Mouse (Mus musculus): ENCODE results near the gene Pzp. TPM values are rescaled to one million over a fixed set of nuclear protein-coding genes. Genes with fewer than 3 reads are reported as not detected.

Gene Pzp
- polyA plus RNA-seq, 1 experiment from 2014 or later, result not detected

- ATAC-seq (replicated peaks), result no peak
- 99% methylated on average over 3 of the region's 3 CpGs for WGBS
These were observed 3.2 kb downstream of the Pzp start for GRCm38 (mm10) chr6:128523360-128523759.

GRCm38 (mm10) chr6:128519159-128519558 is 7.4 kb downstream of the Pzp start:
- ATAC-seq (replicated peaks), result no peak
- WGBS, result 92% methylated on average over 7 of the region's 7 CpGs

More at GRCm38 (mm10) chr6:128523360-128523759, 3.2 kb downstream of the Pzp start:
- Histone ChIP-seq H3K9me3 (no peaks in the 10 kb centered on the region), H3K9ac (replicated peaks) (no peak overlapping the region), H3K27ac (replicated peaks) (no peak overlapping the region), H3K4me2 (replicated peaks) (no peak overlapping the region), H3K36me3 (no peaks in the 10 kb centered on the region), H3K4me3 (no peak overlapping the region), H3K27me3 (no peaks in the 10 kb centered on the region), H3K4me1 (no peaks in the 10 kb centered on the region)

GRCm38 (mm10) chr6:128505676-128506236 is 20.8 kb downstream of the Pzp start:
- H3K27ac ChIP-seq (replicated peaks), result no peak overlapping the region
- H3K9ac ChIP-seq (replicated peaks), result no peak overlapping the region
- no peaks in the 10 kb centered on the region for H3K9me3 ChIP-seq
- no peaks in the 10 kb centered on the region for H3K4me1 ChIP-seq
- no peak for ATAC-seq (replicated peaks)
- H3K4me3 ChIP-seq, result no peak overlapping the region
- no peak overlapping the region for H3K4me2 ChIP-seq (replicated peaks)
- no peaks in the 10 kb centered on the region for H3K36me3 ChIP-seq
- WGBS, result 82% methylated on average over 2 of the region's 2 CpGs
- no peaks in the 10 kb centered on the region for H3K27me3 ChIP-seq

More at GRCm38 (mm10) chr6:128519159-128519558, 7.4 kb downstream of the Pzp start:
- H3K27ac ChIP-seq (replicated peaks), result no peak overlapping the region
- no peaks in the 10 kb centered on the region for H3K27me3 ChIP-seq
- no peaks in the 10 kb centered on the region for H3K4me1 ChIP-seq
- H3K4me2 ChIP-seq (replicated peaks), result no peak overlapping the region
- no peaks in the 10 kb centered on the region for H3K36me3 ChIP-seq
- no peaks in the 10 kb centered on the region for H3K9me3 ChIP-seq
- H3K9ac ChIP-seq (replicated peaks), result no peak overlapping the region
- H3K4me3 ChIP-seq, result no peak overlapping the region

- no peak overlapping the region for H3K4me2 ChIP-seq (replicated peaks)
- no peaks in the 10 kb centered on the region for H3K27me3 ChIP-seq
- 0 out of 2 replicates have a peak overlapping the region, but pooled peaks have one; percentile 34 for H3K27ac ChIP-seq (replicated peaks)
- WGBS, result 70% methylated on average over 5 of the region's 5 CpGs
- H3K4me1 ChIP-seq, result no peaks in the 10 kb centered on the region
- no peak overlapping the region for H3K4me3 ChIP-seq
- no peak for ATAC-seq (replicated peaks)
- no peak overlapping the region for H3K9ac ChIP-seq (replicated peaks)
- no peaks in the 10 kb centered on the region for H3K9me3 ChIP-seq
- H3K36me3 ChIP-seq, result no peaks in the 10 kb centered on the region
These were observed 21.8 kb downstream of the Pzp start for GRCm38 (mm10) chr6:128504743-128505142.

- Histone ChIP-seq H3K4me2 (replicated peaks) (no peak overlapping the region), H3K9me3 (no peaks in the 10 kb centered on the region), H3K4me3 (no peak overlapping the region), H3K27me3 (no peaks in the 10 kb centered on the region), H3K36me3 (no peaks in the 10 kb centered on the region), H3K27ac (replicated peaks) (no peak overlapping the region), H3K4me1 (no peaks in the 10 kb centered on the region), H3K9ac (replicated peaks) (no peak overlapping the region)
- no peak for ATAC-seq (replicated peaks)
- 76% methylated on average over 1 of the region's 1 CpGs for WGBS
These were observed 31.2 kb downstream of the Pzp start for GRCm38 (mm10) chr6:128495346-128495745.

- Histone ChIP-seq H3K36me3 (no peaks in the 10 kb centered on the region), H3K9me3 (no peaks in the 10 kb centered on the region), H3K4me3 (no peak overlapping the region), H3K9ac (replicated peaks) (no peak overlapping the region), H3K4me1 (no peaks in the 10 kb centered on the region), H3K27me3 (no peaks in the 10 kb centered on the region), H3K27ac (replicated peaks) (no peak overlapping the region), H3K4me2 (replicated peaks) (no peak overlapping the region)
- WGBS, result 77% methylated on average over 15 of the region's 15 CpGs
- ATAC-seq (replicated peaks), result no peak
These were observed 31.7 kb downstream of the Pzp start for GRCm38 (mm10) chr6:128494646-128495331.

- no peak for ATAC-seq (replicated peaks)
- no peak overlapping the region for H3K4me2 ChIP-seq (replicated peaks)
- 83% methylated on average over 4 of the region's 4 CpGs for WGBS
- H3K9ac ChIP-seq (replicated peaks), result no peak overlapping the region
- H3K4me3 ChIP-seq, result no peak overlapping the region
- H3K9me3 ChIP-seq, result no peaks in the 10 kb centered on the region
- H3K36me3 ChIP-seq, result no peaks in the 10 kb centered on the region
- no peaks in the 10 kb centered on the region for H3K4me1 ChIP-seq
- no peak overlapping the region for H3K27ac ChIP-seq (replicated peaks)
- H3K27me3 ChIP-seq, result no peaks in the 10 kb centered on the region
These were observed 34.6 kb downstream of the Pzp start for GRCm38 (mm10) chr6:128491916-128492315.

GRCm38 (mm10) chr6:128490141-128490540 is 36.4 kb downstream of the Pzp start:
- 95% methylated on average over 10 of the region's 10 CpGs for WGBS
- no peaks in the 10 kb centered on the region for H3K9me3 ChIP-seq
- no peak overlapping the region for H3K4me2 ChIP-seq (replicated peaks)
- H3K4me1 ChIP-seq, result no peaks in the 10 kb centered on the region
- no peak overlapping the region for H3K4me3 ChIP-seq
- H3K27me3 ChIP-seq, result no peaks in the 10 kb centered on the region
- H3K36me3 ChIP-seq, result no peaks in the 10 kb centered on the region
- no peak overlapping the region for H3K9ac ChIP-seq (replicated peaks)
- no peak for ATAC-seq (replicated peaks)
- no peak overlapping the region for H3K27ac ChIP-seq (replicated peaks)

- Histone ChIP-seq H3K4me2 (replicated peaks) (no peak overlapping the region), H3K27me3 (no peaks in the 10 kb centered on the region), H3K27ac (replicated peaks) (no peak overlapping the region), H3K9me3 (no peaks in the 10 kb centered on the region), H3K9ac (replicated peaks) (no peak overlapping the region), H3K4me3 (no peak overlapping the region), H3K36me3 (no peaks in the 10 kb centered on the region), H3K4me1 (no peaks in the 10 kb centered on the region)
- 94% methylated on average over 11 of the region's 11 CpGs for WGBS
- ATAC-seq (replicated peaks), result no peak
These were observed 38.8 kb downstream of the Pzp start for GRCm38 (mm10) chr6:128487736-128488135.

- Histone ChIP-seq H3K9me3 (no peaks in the 10 kb centered on the region), H3K4me3 (peak overlapping the region; percentile 1; the same call in 1 of the 2 replicates), H3K4me1 (no peaks in the 10 kb centered on the region), H3K27me3 (no peaks in the 10 kb centered on the region), H3K36me3 (no peaks in the 10 kb centered on the region), H3K4me2 (replicated peaks) (no peak overlapping the region), H3K9ac (replicated peaks) (no peak overlapping the region), H3K27ac (replicated peaks) (no peak overlapping the region)
- 19% methylated on average over 26 of the region's 26 CpGs for WGBS
- ATAC-seq (replicated peaks), result peak; percentile 91
These were observed 46.8 kb downstream of the Pzp start for GRCm38 (mm10) chr6:128479463-128480454.

GRCm38 (mm10) chr6:128477495-128477894 is 49.0 kb downstream of the Pzp start:
- Histone ChIP-seq H3K4me2 (replicated peaks) (no peak overlapping the region), H3K27ac (replicated peaks) (no peak overlapping the region), H3K4me3 (no peak overlapping the region), H3K9ac (replicated peaks) (no peak overlapping the region), H3K9me3 (no peaks in the 10 kb centered on the region), H3K4me1 (no peaks in the 10 kb centered on the region), H3K36me3 (no peaks in the 10 kb centered on the region), H3K27me3 (no peaks in the 10 kb centered on the region)
- WGBS, result 5% methylated on average over 4 of the region's 4 CpGs
- ATAC-seq (replicated peaks), result no peak

- H3K27ac ChIP-seq (replicated peaks), result no peak overlapping the region
- H3K4me2 ChIP-seq (replicated peaks), result no peak overlapping the region
- 94% methylated on average over 6 of the region's 6 CpGs for WGBS
- no peak for ATAC-seq (replicated peaks)
- no peak overlapping the region for H3K9ac ChIP-seq (replicated peaks)
- H3K27me3 ChIP-seq, result no peaks in the 10 kb centered on the region
- no peaks in the 10 kb centered on the region for H3K36me3 ChIP-seq
- no peak overlapping the region for H3K4me3 ChIP-seq
- H3K4me1 ChIP-seq, result no peaks in the 10 kb centered on the region
- no peaks in the 10 kb centered on the region for H3K9me3 ChIP-seq
These were observed 52.4 kb downstream of the Pzp start for GRCm38 (mm10) chr6:128474112-128474511.

All from forebrain, embryonic 15.5 days (tissue).